Comparison of ENCODE assay signal across 25 mouse cellular contexts in genomic region chr16:24160705-24161285, GRCm38 (mm10).
DNase-seq lines count a peak whose midpoint lies in the region; ATAC-seq and TF ChIP-seq lines count a peak whose summit lies in the region.
"Had no signal": no experiment of that assay in that cellular context is flagged by ENCODE, and none has a peak within 500 bp of the region (broad histone marks: within the 10 kb centered on the region; RNA-seq: fewer than 3 reads in every experiment).

No protein-coding gene starts in this region.

- H3K4me1 ChIP-seq in liver, adult 2 months (ENCODE audit: control insufficient read depth, insufficient read depth, low read length), result peaks cover 7% of the 10 kb centered on the region
- H3K4me1 ChIP-seq in liver, embryonic 11.5 days (replicated peaks; ENCODE audit: control insufficient read depth, insufficient read depth, low read length), result peaks cover 5% of the 10 kb centered on the region; the same call in 1 of the 2 replicates
- H3K4me1 ChIP-seq in brown adipose tissue, adult 24 weeks (ENCODE audit: control insufficient read depth, insufficient read depth, insufficient read length, low read length), result peaks cover 9% of the 10 kb centered on the region; the same call in 1 of the 2 replicates
- H3K4me1 ChIP-seq: midbrain, embryonic 12.5 days; neural tube, embryonic 12.5 days had no signal

- H3K27ac ChIP-seq in liver, adult 2 months (replicated peaks; ENCODE audit: insufficient read depth, low read depth, low read length), result no peak overlapping the region
- no peak overlapping the region for H3K27ac ChIP-seq in liver, embryonic 11.5 days (ENCODE audit: low read depth, low read length)
- peak overlapping the region; percentile 79 for H3K27ac ChIP-seq in brown adipose tissue, adult 24 weeks (replicated peaks; ENCODE audit: low read depth, low read length)
- H3K27ac ChIP-seq: forebrain, embryonic 10.5 days; heart, adult 2 months; heart, embryonic 13.5 days; hindbrain, embryonic 12.5 days; kidney, postnatal 0 days; limb, embryonic 15.5 days; midbrain, embryonic 12.5 days; neural tube, embryonic 12.5 days had no signal

- H3K79me2 ChIP-seq in liver, adult 2 months (ENCODE audit: control insufficient read depth, insufficient read depth, low read length), result no peaks in the 10 kb centered on the region

- DNase-seq in liver, adult 2 months (ENCODE audit: extremely low read depth, low read depth, low spot score), result peak; percentile 67
- DNase-seq in liver, embryonic 11.5 days (ENCODE audit: low spot score), result no peak
- peak; percentile 75 for DNase-seq in thymus, postnatal 14 days
- DNase-seq in lung, adult 18-20 months, result no peak
- no peak for DNase-seq in cerebellum, adult 18-20 months
- no peak for DNase-seq in spleen, adult 12 weeks (ENCODE audit: low spot score)
- DNase-seq: adrenal gland, adult 2 months; cerebellum, adult 9-10 months; gastrocnemius, postnatal 25 days; heart, adult 2 months; heart, postnatal 14 days; kidney, adult 18-20 months; left cerebral cortex, postnatal 4 days; lung, adult 2 months; right cerebral cortex, postnatal 25 days had no signal

- H3K36me3 ChIP-seq in liver, adult 2 months (ENCODE audit: control insufficient read depth, insufficient read depth, low read length), result no peaks in the 10 kb centered on the region
- H3K36me3 ChIP-seq in liver, embryonic 11.5 days (ENCODE audit: control insufficient read depth, insufficient read depth, low read length), result no peaks in the 10 kb centered on the region
- H3K36me3 ChIP-seq: forebrain, embryonic 10.5 days; heart, embryonic 13.5 days; hindbrain, embryonic 12.5 days; limb, embryonic 15.5 days; midbrain, embryonic 12.5 days; neural tube, embryonic 12.5 days had no signal

- ATAC-seq in liver, embryonic 11.5 days (replicated peaks; ENCODE audit: low FRiP score), result no peak
- peak; percentile 59 for ATAC-seq in CD4-positive, CD25-positive, alpha-beta regulatory T cell, adult 4 months
- ATAC-seq: forebrain, embryonic 16.5 days had no signal

- WGBS in liver, adult 2 months, result 45% methylated on average over 5 of the region's 5 CpGs
- WGBS in liver, embryonic 11.5 days, result 79% methylated on average over 5 of the region's 5 CpGs

- TF ChIP-seq POLR2A in liver, adult 2 months (IDR thresholded peaks at IDR 0.05; ENCODE audit: extremely low read depth, insufficient read depth, low read length), result no peak

- H3K9ac ChIP-seq in liver, adult 2 months (ENCODE audit: low read depth, low read length), result no peak overlapping the region
- H3K9ac ChIP-seq in liver, embryonic 11.5 days (ENCODE audit: low read depth, low read length), result no peak overlapping the region
- H3K9ac ChIP-seq: heart, embryonic 13.5 days; hindbrain, embryonic 12.5 days; limb, embryonic 15.5 days; midbrain, embryonic 12.5 days; neural tube, embryonic 12.5 days had no signal

- no peaks in the 10 kb centered on the region for H3K27me3 ChIP-seq in liver, adult 2 months (ENCODE audit: control insufficient read depth, insufficient read depth, low read length)
- 0 out of 2 replicates have a peak, but pooled peaks cover 2% of the 10 kb centered on the region for H3K27me3 ChIP-seq in liver, embryonic 11.5 days (replicated peaks; ENCODE audit: control insufficient read depth, insufficient read depth, low read length)
- H3K27me3 ChIP-seq: heart, embryonic 13.5 days; hindbrain, embryonic 12.5 days; limb, embryonic 15.5 days; midbrain, embryonic 12.5 days; neural tube, embryonic 12.5 days had no signal

- no peak overlapping the region for H3K4me3 ChIP-seq in liver, adult 2 months (ENCODE audit: insufficient read depth, low read depth, low read length)
- no peak overlapping the region for H3K4me3 ChIP-seq in liver, embryonic 11.5 days (ENCODE audit: low read depth, low read length)
- H3K4me3 ChIP-seq in brown adipose tissue, adult 24 weeks (ENCODE audit: insufficient read depth, low read depth, low read length), result no peak overlapping the region
- H3K4me3 ChIP-seq: forebrain, embryonic 10.5 days; heart, adult 2 months; heart, embryonic 13.5 days; hindbrain, embryonic 12.5 days; limb, embryonic 15.5 days; midbrain, embryonic 12.5 days; neural tube, embryonic 12.5 days had no signal

- no peak overlapping the region for H3K4me2 ChIP-seq in liver, embryonic 11.5 days
- H3K4me2 ChIP-seq: heart, embryonic 13.5 days; hindbrain, embryonic 12.5 days; limb, embryonic 15.5 days; midbrain, embryonic 12.5 days; neural tube, embryonic 12.5 days had no signal

- TF ChIP-seq CTCF in liver, adult 2 months (IDR thresholded peaks at IDR 0.05; ENCODE audit: low read depth, low read length), result no peak

- no peaks in the 10 kb centered on the region for H3K9me3 ChIP-seq in liver, embryonic 11.5 days (ENCODE audit: control insufficient read depth, low read length)
- H3K9me3 ChIP-seq: forebrain, embryonic 10.5 days; heart, embryonic 13.5 days; hindbrain, embryonic 12.5 days; limb, embryonic 15.5 days; midbrain, embryonic 12.5 days; neural tube, embryonic 12.5 days had no signal

Comparison
In these comparisons a context has a peak if more than half of its experiments do, and no peak if none do; other contexts are left out.
1. DNase-seq: peak in liver, adult 2 months (single experiment) and thymus, postnatal 14 days (single experiment); none in liver, embryonic 11.5 days (single experiment), lung, adult 18-20 months (0 of 2), cerebellum, adult 18-20 months (0 of 2) and spleen, adult 12 weeks (single experiment).